Comparison of ENCODE assay signal across 28 mouse cellular contexts in the genomic region with DNA sequence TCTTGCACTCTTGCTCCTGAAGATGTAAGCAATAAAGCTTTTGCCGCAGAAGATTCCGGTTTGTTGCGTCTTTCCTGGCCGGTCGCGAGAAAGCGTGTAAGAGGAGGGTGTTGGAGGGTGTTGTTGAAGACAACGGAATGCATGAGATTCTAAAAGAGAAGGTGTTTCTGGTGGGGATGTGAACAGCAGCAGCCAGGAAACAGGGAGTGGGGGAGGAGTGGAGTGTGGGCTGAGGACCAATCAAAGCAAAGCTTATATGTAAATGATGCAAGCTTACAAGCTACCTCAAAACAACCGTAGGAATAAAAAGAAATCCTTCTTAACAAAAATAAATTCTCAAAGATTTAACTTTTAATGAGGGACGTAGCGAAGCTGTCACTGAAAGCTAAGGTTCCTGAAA. TPM values are rescaled to one million over a fixed set of nuclear protein-coding genes. Genes with fewer than 3 reads are reported as not detected.
A peak's percentile ranks its signal among the peaks of the same experiment; 100 is the strongest.
DNase-seq lines count a peak whose midpoint lies in the region; ATAC-seq and TF ChIP-seq lines count a peak whose summit lies in the region.
"Had no signal": no experiment of that assay in that cellular context is flagged by ENCODE, and none has a peak within 500 bp of the region (broad histone marks: within the 10 kb centered on the region; RNA-seq: fewer than 3 reads in every experiment).

No protein-coding gene starts in this region.

- H3K4me3 ChIP-seq in liver, postnatal 0 days (ENCODE audit: low read depth, low read length) = no peak overlapping the region
- 0 out of 2 replicates have a peak overlapping the region, but pooled peaks have one; percentile 31 for H3K4me3 ChIP-seq in testis, adult 2 months (ENCODE audit: control insufficient read depth, low read depth, low read length)
- H3K4me3 ChIP-seq in midbrain, embryonic 10.5 days = no peak overlapping the region
- H3K4me3 ChIP-seq: embryonic facial prominence, embryonic 15.5 days; erythroblast, embryonic 14.5 days; forebrain, embryonic 15.5 days; heart, embryonic 13.5 days; hindbrain, embryonic 12.5 days had no signal

- no peak overlapping the region for H3K4me2 ChIP-seq in liver, postnatal 0 days (ENCODE audit: low read depth, low read length)
- H3K4me2 ChIP-seq: embryonic facial prominence, embryonic 15.5 days; forebrain, embryonic 15.5 days; heart, embryonic 13.5 days; hindbrain, embryonic 12.5 days had no signal

- H3K9me3 ChIP-seq in liver, postnatal 0 days (ENCODE audit: low read length) = no peaks in the 10 kb centered on the region
- H3K9me3 ChIP-seq in midbrain, embryonic 10.5 days (replicated peaks) = no peaks in the 10 kb centered on the region
- H3K9me3 ChIP-seq: embryonic facial prominence, embryonic 15.5 days; forebrain, embryonic 15.5 days; heart, embryonic 13.5 days; hindbrain, embryonic 12.5 days had no signal

- no peaks in the 10 kb centered on the region for H3K4me1 ChIP-seq in liver, postnatal 0 days (ENCODE audit: insufficient read depth)
- peaks cover 3% of the 10 kb centered on the region for H3K4me1 ChIP-seq in testis, adult 2 months (ENCODE audit: control insufficient read depth, insufficient read depth, low read length)
- peaks cover 20% of the 10 kb centered on the region for H3K4me1 ChIP-seq in midbrain, embryonic 10.5 days
- H3K4me1 ChIP-seq: embryonic facial prominence, embryonic 15.5 days; forebrain, embryonic 15.5 days had no signal

- WGBS in liver, postnatal 0 days (ENCODE audit: insufficient replicate concordance) = 82% methylated on average over 11 of the region's 11 CpGs
- 94% methylated on average over 11 of the region's 11 CpGs for WGBS in midbrain, embryonic 10.5 days

- TF ChIP-seq POLR2A in testis, adult 2 months (IDR thresholded peaks at IDR 0.05; ENCODE audit: control insufficient read depth, low read depth, low read length) = no peak

- no peak for ATAC-seq in liver, postnatal 0 days
- ATAC-seq: activated CD4-positive, CD25-positive, alpha-beta regulatory T cell, adult 4 months; CD4-positive, CD25-positive, alpha-beta regulatory T cell, adult 4 months; forebrain, embryonic 15.5 days; hindbrain, embryonic 16.5 days had no signal

- no peaks in the 10 kb centered on the region for H3K27me3 ChIP-seq in liver, postnatal 0 days (ENCODE audit: insufficient read depth, low read length)
- H3K27me3 ChIP-seq in testis, adult 2 months (ENCODE audit: control insufficient read depth, insufficient read depth, low read length) = no peaks in the 10 kb centered on the region
- H3K27me3 ChIP-seq in midbrain, embryonic 10.5 days (ENCODE audit: low read depth, poor library complexity, severe bottlenecking) = no peaks in the 10 kb centered on the region
- H3K27me3 ChIP-seq: embryonic facial prominence, embryonic 15.5 days; forebrain, embryonic 15.5 days; heart, embryonic 13.5 days; hindbrain, embryonic 12.5 days had no signal

- no peaks in the 10 kb centered on the region for H3K36me3 ChIP-seq in liver, postnatal 0 days (replicated peaks; ENCODE audit: insufficient read depth, low read length)
- no peaks in the 10 kb centered on the region for H3K36me3 ChIP-seq in testis, adult 2 months (ENCODE audit: control insufficient read depth, insufficient read depth, low read length)
- H3K36me3 ChIP-seq in midbrain, embryonic 10.5 days = peaks cover 5% of the 10 kb centered on the region; the same call in 1 of the 2 replicates
- H3K36me3 ChIP-seq: forebrain, embryonic 15.5 days; hindbrain, embryonic 12.5 days had no signal

- 0 out of 2 replicates have a peak overlapping the region, but pooled peaks have one; percentile 82 for H3K27ac ChIP-seq in liver, postnatal 0 days (ENCODE audit: low read depth)
- no peak overlapping the region for H3K27ac ChIP-seq in testis, adult 2 months (ENCODE audit: control insufficient read depth, insufficient read depth, low read depth, low read length)
- H3K27ac ChIP-seq in midbrain, embryonic 10.5 days (replicated peaks) = no peak overlapping the region
- H3K27ac ChIP-seq: embryonic facial prominence, embryonic 15.5 days; forebrain, embryonic 15.5 days; heart, embryonic 13.5 days; hindbrain, embryonic 12.5 days had no signal

- DNase-seq in liver, postnatal 0 days = no peak
- no peak for DNase-seq in liver
- DNase-seq in testis, postnatal 10 days (ENCODE audit: low spot score) = no peak
- DNase-seq in brain, adult 2 months (ENCODE audit: low read depth, low spot score) = peak; percentile 16
- DNase-seq in adrenal gland, adult 2 months = no peak
- DNase-seq in midbrain, embryonic 10.5 days (ENCODE audit: low spot score) = no peak
- DNase-seq: adrenal gland, postnatal 25 days; B cell, adult 2 months; cerebellum, adult 2 months; cerebellum, postnatal 14 days; embryo, embryonic 11 days; gastrocnemius, postnatal 36 days; heart, adult 11 months; heart, postnatal 4 days had no signal

- no peak for TF ChIP-seq EP300 in liver, postnatal 0 days (IDR thresholded peaks at IDR 0.05; ENCODE audit: low read depth)

- H3K9ac ChIP-seq in liver, postnatal 0 days (replicated peaks) = no peak overlapping the region
- H3K9ac ChIP-seq: embryonic facial prominence, embryonic 15.5 days; forebrain, embryonic 15.5 days; heart, embryonic 13.5 days; hindbrain, embryonic 12.5 days had no signal

- TF ChIP-seq CTCF in liver, postnatal 0 days (IDR thresholded peaks at IDR 0.05; ENCODE audit: low read depth) = no peak
- TF ChIP-seq CTCF in testis, adult 2 months (IDR thresholded peaks at IDR 0.05; ENCODE audit: control insufficient read depth, insufficient read depth, insufficient replicate concordance, low read depth, low read length) = no peak

RNA-seq across cellular contexts. Expression of a gene that starts 6.6 kb away (rescaled TPM):
- polyA plus RNA-seq in liver, postnatal 0 days (2015; fragmentation: Nextera tagmentation; extraction: Ambion mirVana) = 0.13 and 0.16 TPM in 2 replicates
- 4.5 and 4.8 TPM in 2 replicates for polyA plus RNA-seq in testis, adult 2 months (2012; rRNA removed)
- total RNA-seq in adrenal gland, adult 2 months (2021) = not detected
- polyA plus RNA-seq in adrenal gland, adult 2 months (2012; rRNA removed) = not detected in 2 replicates
- 0.36 and 0.43 TPM in 2 replicates for polyA plus RNA-seq in midbrain, embryonic 10.5 days (2016; fragmentation: Nextera tagmentation; extraction: Ambion mirVana)
- total RNA-seq: adrenal gland, adult 18-20 months; adrenal gland, postnatal 25 days; common myeloid progenitor, adult 5-6 weeks; gastrocnemius, adult 8-10 months; gastrocnemius, postnatal 36 days; heart, postnatal 4 days had no signal
- polyA plus RNA-seq: activated CD4-positive, CD25-positive, alpha-beta regulatory T cell, adult 4 months; CD4-positive, CD25-positive, alpha-beta regulatory T cell, adult 4 months; embryonic facial prominence, embryonic 11.5 days; embryonic facial prominence, embryonic 15.5 days; erythroblast, embryonic 14.5 days; forebrain, embryonic 15.5 days; heart, postnatal 0 days had no signal
